Mouse (Mus musculus) liver, adult 2 months (tissue): ENCODE results near the gene Rbfox3. TPM values are rescaled to one million over a fixed set of nuclear protein-coding genes. Genes with fewer than 3 reads are reported as not detected.

Source experiments
- DNase-seq: peaks from one replicate; pipeline ENCODE4 v3.0.0-alpha.2; 2011; ENCODE audit warnings: low read depth, low spot score; ENCODE audit errors: extremely low read depth
- H3K27ac ChIP-seq: fragments of 200-500 bp; replicated peaks from 2 replicates; pipeline ENCODE4 v1.5.1; 2012; ENCODE audit warnings: low read depth, mild to moderate bottlenecking, control low read depth, inconsistent platforms, low read length; ENCODE audit not compliant: insufficient read depth
- H3K27me3 ChIP-seq: fragments of 200-500 bp; 2 replicates; pipeline ENCODE4 v1.6.1; 2012; ENCODE audit warnings: mild to moderate bottlenecking, moderate library complexity, low read length, inconsistent platforms; ENCODE audit not compliant: control insufficient read depth, insufficient read depth
- H3K36me3 ChIP-seq: fragments of 200-500 bp; 2 replicates; pipeline ENCODE4 v1.6.1; 2012; ENCODE audit warnings: low read length, inconsistent platforms; ENCODE audit not compliant: control insufficient read depth, insufficient read depth
- H3K4me1 ChIP-seq: fragments of 200-500 bp; 2 replicates; pipeline ENCODE4 v1.6.1; 2011; ENCODE audit warnings: low read length; ENCODE audit not compliant: control insufficient read depth, insufficient read depth
- H3K4me3 ChIP-seq: fragments of 200-500 bp; 2 replicates; pipeline ENCODE4 v1.5.1; 2011; ENCODE audit warnings: low read depth, mild to moderate bottlenecking, control low read depth, low read length, moderate library complexity; ENCODE audit not compliant: insufficient read depth
- H3K79me2 ChIP-seq: fragments of 200-500 bp; 2 replicates; pipeline ENCODE4 v1.6.1; 2012; ENCODE audit warnings: inconsistent platforms, mild to moderate bottlenecking, low read length, moderate library complexity; ENCODE audit not compliant: control insufficient read depth, insufficient read depth
- H3K9ac ChIP-seq: fragments of 200-500 bp; 2 replicates; pipeline ENCODE4 v1.6.1; 2012; ENCODE audit warnings: low read depth, mild to moderate bottlenecking, control low read depth, inconsistent platforms, low read length
- CTCF ChIP-seq: fragments of 200-500 bp; IDR thresholded peaks from 2 replicates; pipeline ENCODE4 v1.5.1; 2011; ENCODE audit warnings: low read depth, low read length, control low read depth
- POLR2A ChIP-seq: fragments of 200-500 bp; IDR thresholded peaks from 2 replicates; pipeline ENCODE4 v1.6.1; 2011; ENCODE audit warnings: low read length, control low read depth; ENCODE audit not compliant: insufficient read depth; ENCODE audit errors: extremely low read depth
- WGBS: fragments of 180-500 bp; shearing (Covaris S2); methylation state at CpG from one replicate; pipeline ENCODE4 v1.1.7; 2018; 5-methylcytosine and 5-hydroxymethylcytosine counted together
- polyA plus RNA-seq: library from polyadenylated mRNA; depleted of rRNA; stranded (reverse); fragments of >200 nt; gene quantifications from 2 replicates; pipeline ENCODE4 v1.2.3, GENCODE M21; 2012
- total RNA-seq: library from RNA; depleted of rRNA; stranded (reverse); fragments of >200 nt; gene quantifications from 2 replicates; pipeline ENCODE4 v1.2.3, GENCODE M21; 2014

Gene Rbfox3
- total and polyA plus RNA-seq, 2 experiments: 0.28 to 0.44 TPM

DNA sequence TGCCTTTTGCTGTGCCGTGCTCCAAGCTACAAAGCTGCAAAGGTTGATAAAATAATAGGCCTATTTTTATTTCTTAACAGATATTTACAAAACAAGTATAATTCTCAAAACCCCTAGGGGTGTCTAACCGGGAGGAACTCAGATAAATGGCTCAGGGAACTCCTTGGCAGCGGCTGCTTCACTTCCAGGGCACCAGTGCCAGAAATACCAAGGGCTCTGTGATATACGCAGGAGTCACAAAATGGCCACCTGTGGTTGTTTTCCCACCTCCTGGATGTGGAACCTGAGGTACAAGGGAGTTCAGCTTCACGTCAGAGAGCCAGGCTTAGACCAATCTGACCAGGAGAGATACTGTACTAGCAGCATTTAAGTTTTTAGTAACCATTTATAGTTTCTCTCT, 51.6 kb downstream of the Rbfox3 start:
- TF ChIP-seq POLR2A: no peak
- TF ChIP-seq CTCF: no peak

DNA sequence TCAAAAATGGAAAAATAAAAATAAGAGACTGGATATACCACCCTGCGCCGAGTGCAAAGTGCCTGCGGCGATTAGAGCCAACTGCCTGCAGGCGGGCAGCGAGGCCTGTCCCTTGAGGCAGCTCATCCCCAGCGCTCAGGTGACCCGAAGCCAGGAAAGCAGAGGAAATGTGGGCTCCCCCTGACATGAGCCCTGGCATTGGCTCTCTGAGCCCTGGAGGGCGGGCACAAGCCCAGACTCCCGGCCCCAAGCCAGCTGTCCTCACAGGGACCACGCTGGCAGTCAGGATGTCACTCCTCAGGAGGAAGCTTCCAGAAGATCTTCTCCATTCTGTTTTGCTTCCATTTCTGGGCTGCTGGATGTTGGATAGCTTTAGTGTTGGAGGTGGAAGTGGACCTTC, 53.1 kb downstream of the Rbfox3 start:
- Histone ChIP-seq H3K9ac (no peak overlapping the region), H3K4me3 (no peak overlapping the region), H3K27ac (no peak overlapping the region), H3K79me2 (no peaks in the 10 kb centered on the region), H3K36me3 (no peaks in the 10 kb centered on the region), H3K27me3 (no peaks in the 10 kb centered on the region), H3K4me1 (no peaks in the 10 kb centered on the region)
- TF ChIP-seq POLR2A (no peak), CTCF (no peak)
- 79% methylated on average over 11 of the region's 11 CpGs for WGBS
- DNase-seq: no peak

More for the DNA sequence above, 51.6 kb downstream of the Rbfox3 start:
- DNase-seq: no peak
- no peaks in the 10 kb centered on the region for H3K27me3 ChIP-seq
- no peaks in the 10 kb centered on the region for H3K4me1 ChIP-seq
- no peak overlapping the region for H3K4me3 ChIP-seq
- no peak overlapping the region for H3K9ac ChIP-seq
- WGBS: 74% methylated on average over 5 of the region's 5 CpGs
- H3K79me2 ChIP-seq: no peaks in the 10 kb centered on the region
- H3K36me3 ChIP-seq: no peaks in the 10 kb centered on the region
- H3K27ac ChIP-seq: no peak overlapping the region

DNA sequence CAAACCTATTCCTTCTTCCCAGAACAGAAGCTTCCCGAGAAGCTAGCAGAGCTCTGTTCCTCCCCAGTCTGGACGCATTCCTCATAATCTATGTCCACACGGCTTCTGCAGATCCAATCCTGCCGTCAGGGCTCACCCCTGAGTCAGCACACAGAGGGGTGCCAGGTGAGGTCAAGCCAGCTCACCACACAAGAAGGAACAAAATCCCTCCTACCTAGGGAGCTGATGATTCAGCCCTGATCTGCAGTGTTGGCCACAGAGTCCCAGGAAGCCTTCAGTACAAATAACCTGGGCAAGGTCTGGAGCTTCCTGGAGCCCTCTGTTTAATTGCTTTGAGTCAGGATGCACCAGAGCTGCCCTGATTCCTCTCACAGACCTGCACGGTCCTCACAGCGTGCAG, 60.0 kb downstream of the Rbfox3 start:
- no peaks in the 10 kb centered on the region for H3K36me3 ChIP-seq
- TF ChIP-seq POLR2A (no peak), CTCF (no peak)
- H3K27me3 ChIP-seq: no peaks in the 10 kb centered on the region
- DNase-seq: no peak
- WGBS: 74% methylated on average over 6 of the region's 6 CpGs
- H3K79me2 ChIP-seq: no peaks in the 10 kb centered on the region
- no peaks in the 10 kb centered on the region for H3K4me1 ChIP-seq
- no peak overlapping the region for H3K27ac ChIP-seq
- no peak overlapping the region for H3K9ac ChIP-seq
- no peak overlapping the region for H3K4me3 ChIP-seq

DNA sequence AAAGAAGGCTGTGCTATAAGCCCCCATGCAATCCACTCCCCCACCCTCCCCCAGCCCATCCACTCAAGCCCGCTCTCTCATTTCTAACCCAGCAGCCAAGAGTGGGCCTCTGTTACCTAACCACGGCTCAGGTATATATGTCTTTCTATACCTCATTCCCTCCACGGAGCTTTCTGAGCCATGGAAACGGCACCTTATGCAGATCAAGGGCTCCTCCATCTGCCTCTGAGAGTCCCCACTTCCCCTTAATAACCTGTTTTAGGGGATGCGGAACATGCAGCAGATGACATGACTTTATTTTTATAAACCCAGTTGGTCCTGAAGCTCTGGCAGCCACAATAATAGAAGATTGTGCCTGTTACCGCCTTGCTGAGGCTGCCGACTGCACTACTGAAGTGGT, 63.4 kb downstream of the Rbfox3 start:
- no peaks in the 10 kb centered on the region for H3K36me3 ChIP-seq
- H3K27me3 ChIP-seq: no peaks in the 10 kb centered on the region
- H3K4me1 ChIP-seq: no peaks in the 10 kb centered on the region
- TF ChIP-seq CTCF: no peak
- no peak for TF ChIP-seq POLR2A
- no peak overlapping the region for H3K27ac ChIP-seq
- H3K4me3 ChIP-seq: no peak overlapping the region
- H3K79me2 ChIP-seq: no peaks in the 10 kb centered on the region
- WGBS: 86% methylated on average over 7 of the region's 7 CpGs
- H3K9ac ChIP-seq: no peak overlapping the region
- no peak for DNase-seq

DNA sequence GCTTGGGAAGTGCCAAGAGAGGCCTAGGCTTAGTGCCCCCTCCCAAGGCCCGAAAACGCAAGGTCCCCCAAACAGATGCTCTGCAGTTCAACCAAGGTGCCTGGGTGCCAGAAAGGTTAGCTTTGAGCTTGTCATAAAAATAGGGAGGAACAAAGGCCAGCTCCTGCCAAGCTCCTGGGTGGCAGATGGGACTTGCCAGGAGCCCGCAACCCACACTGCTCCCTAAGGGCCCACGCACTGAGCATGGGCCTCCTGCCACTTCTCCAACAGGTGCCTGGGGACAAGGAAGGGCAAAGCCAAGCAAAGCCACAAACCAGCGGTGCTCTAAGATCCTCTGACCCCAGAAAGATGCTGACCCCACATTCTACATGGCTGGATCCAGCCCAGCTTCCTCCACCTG, 70.4 kb downstream of the Rbfox3 start:
- Histone ChIP-seq H3K36me3 (no peaks in the 10 kb centered on the region), H3K4me1 (no peaks in the 10 kb centered on the region), H3K4me3 (no peak overlapping the region), H3K27ac (no peak overlapping the region), H3K9ac (no peak overlapping the region), H3K27me3 (no peaks in the 10 kb centered on the region), H3K79me2 (no peaks in the 10 kb centered on the region)
- 93% methylated on average over 5 of the region's 5 CpGs for WGBS
- no peak for TF ChIP-seq CTCF
- no peak for DNase-seq

GRCm38 (mm10) chr11:118838167-118838566, 73.2 kb downstream of the Rbfox3 start:
- 35% methylated on average over 4 of the region's 4 CpGs for WGBS
- TF ChIP-seq CTCF (no peak), POLR2A (no peak)

More at GRCm38 (mm10) chr11:118838167-118838566, 73.2 kb downstream of the Rbfox3 start:
- no peak overlapping the region for H3K27ac ChIP-seq
- no peak overlapping the region for H3K4me3 ChIP-seq
- no peak overlapping the region for H3K9ac ChIP-seq
- H3K4me1 ChIP-seq: no peaks in the 10 kb centered on the region
- no peaks in the 10 kb centered on the region for H3K27me3 ChIP-seq
- no peak for DNase-seq
- no peaks in the 10 kb centered on the region for H3K79me2 ChIP-seq
- H3K36me3 ChIP-seq: no peaks in the 10 kb centered on the region
